Mouse (Mus musculus) liver, embryonic 13.5 days (tissue): ENCODE data around the gene Cetn3. TPM values are rescaled to one million over a fixed set of nuclear protein-coding genes. Genes with fewer than 3 reads are reported as not detected.

Source experiments
- ATAC-seq: fragments of 200-750 bp; cut with Nextera tagmentation; 2 replicates; pipeline ENCODE4 v1.8.0; 2017; ENCODE audit warnings: low read depth, mild to moderate bottlenecking, moderate number of reproducible peaks, moderate library complexity
- DNase-seq: peaks from one replicate; pipeline ENCODE4 v3.0.0; 2022
- H3K27ac ChIP-seq: fragments of 300-500 bp; sonication (generic); 2 replicates; pipeline ENCODE4 v1.5.1; 2015; ENCODE audit warnings: moderate library complexity, mild to moderate bottlenecking, inconsistent platforms
- H3K27me3 ChIP-seq: fragments of 300-500 bp; sonication (generic); 2 replicates; pipeline ENCODE4 v1.6.1; 2015; ENCODE audit warnings: mild to moderate bottlenecking, inconsistent platforms
- H3K36me3 ChIP-seq: fragments of 300-500 bp; sonication (generic); 2 replicates; pipeline ENCODE4 v1.6.1; 2015; ENCODE audit warnings: mild to moderate bottlenecking, inconsistent platforms
- H3K4me1 ChIP-seq: fragments of 300-500 bp; sonication (generic); replicated peaks from 2 replicates; pipeline ENCODE4 v1.6.1; 2015; ENCODE audit warnings: inconsistent platforms
- H3K4me2 ChIP-seq: fragments of 300-500 bp; sonication (generic); 2 replicates; pipeline ENCODE4 v1.6.1; 2015; ENCODE audit warnings: inconsistent platforms, mild to moderate bottlenecking, moderate library complexity
- H3K4me3 ChIP-seq: fragments of 300-500 bp; sonication (generic); replicated peaks from 2 replicates; pipeline ENCODE4 v1.5.1; 2015; ENCODE audit warnings: mild to moderate bottlenecking, inconsistent platforms
- H3K9ac ChIP-seq: fragments of 300-500 bp; sonication (generic); 2 replicates; pipeline ENCODE4 v1.6.1; 2015; ENCODE audit warnings: mild to moderate bottlenecking, inconsistent platforms
- H3K9me3 ChIP-seq: fragments of 300-500 bp; sonication (generic); replicated peaks from 2 replicates; pipeline ENCODE4 v1.6.1; 2016; ENCODE audit warnings: inconsistent platforms
- WGBS: fragments of 180-500 bp; shearing (Covaris S2); methylation state at CpG from one replicate; pipeline ENCODE4 v1.1.7; 2015; ENCODE audit not compliant: insufficient replicate concordance; 5-methylcytosine and 5-hydroxymethylcytosine counted together
- polyA plus RNA-seq: library from polyadenylated mRNA; unstranded; fragments of >200 nt; fragmentation: Nextera tagmentation; extraction: Ambion mirVana; gene quantifications from 2 replicates; pipeline ENCODE4 v1.2.1, GENCODE M21; 2015

The Cetn3 gene
- polyA plus RNA-seq, 1 experiment from 2014 or later: 137 TPM

- H3K4me2 ChIP-seq: no peak overlapping the region
- H3K4me1 ChIP-seq: no peaks in the 10 kb centered on the region
- WGBS: 51% methylated on average over 11 of the region's 11 CpGs
- H3K9me3 ChIP-seq: no peaks in the 10 kb centered on the region
- no peaks in the 10 kb centered on the region for H3K27me3 ChIP-seq
- no peak for ATAC-seq
- no peak for DNase-seq
- no peaks in the 10 kb centered on the region for H3K36me3 ChIP-seq
- H3K9ac ChIP-seq: no peak overlapping the region
- H3K27ac ChIP-seq: no peak overlapping the region
- H3K4me3 ChIP-seq: no peak overlapping the region
These were observed 41.9 kb downstream of the Cetn3 start for GRCm38 (mm10) chr13:81824576-81825330.

GRCm38 (mm10) chr13:81828486-81828885 is 45.6 kb downstream of the Cetn3 start:
- WGBS: 72% methylated on average over 6 of the region's 6 CpGs

GRCm38 (mm10) chr13:81831838-81832237 is 49.0 kb downstream of the Cetn3 start:
- ATAC-seq (no peak), DNase-seq (no peak)
- Histone ChIP-seq H3K27ac (no peak overlapping the region), H3K27me3 (no peaks in the 10 kb centered on the region), H3K9ac (no peak overlapping the region), H3K4me1 (no peaks in the 10 kb centered on the region), H3K4me3 (no peak overlapping the region), H3K4me2 (no peak overlapping the region), H3K36me3 (no peaks in the 10 kb centered on the region), H3K9me3 (no peaks in the 10 kb centered on the region)
- 67% methylated on average over 7 of the region's 7 CpGs for WGBS

More at GRCm38 (mm10) chr13:81828486-81828885, 45.6 kb downstream of the Cetn3 start:
- no peak for DNase-seq
- no peaks in the 10 kb centered on the region for H3K4me1 ChIP-seq
- no peak for ATAC-seq
- H3K9me3 ChIP-seq: no peaks in the 10 kb centered on the region
- H3K9ac ChIP-seq: no peak overlapping the region
- no peaks in the 10 kb centered on the region for H3K36me3 ChIP-seq
- no peak overlapping the region for H3K4me2 ChIP-seq
- no peak overlapping the region for H3K27ac ChIP-seq
- no peaks in the 10 kb centered on the region for H3K27me3 ChIP-seq
- H3K4me3 ChIP-seq: no peak overlapping the region

DNA sequence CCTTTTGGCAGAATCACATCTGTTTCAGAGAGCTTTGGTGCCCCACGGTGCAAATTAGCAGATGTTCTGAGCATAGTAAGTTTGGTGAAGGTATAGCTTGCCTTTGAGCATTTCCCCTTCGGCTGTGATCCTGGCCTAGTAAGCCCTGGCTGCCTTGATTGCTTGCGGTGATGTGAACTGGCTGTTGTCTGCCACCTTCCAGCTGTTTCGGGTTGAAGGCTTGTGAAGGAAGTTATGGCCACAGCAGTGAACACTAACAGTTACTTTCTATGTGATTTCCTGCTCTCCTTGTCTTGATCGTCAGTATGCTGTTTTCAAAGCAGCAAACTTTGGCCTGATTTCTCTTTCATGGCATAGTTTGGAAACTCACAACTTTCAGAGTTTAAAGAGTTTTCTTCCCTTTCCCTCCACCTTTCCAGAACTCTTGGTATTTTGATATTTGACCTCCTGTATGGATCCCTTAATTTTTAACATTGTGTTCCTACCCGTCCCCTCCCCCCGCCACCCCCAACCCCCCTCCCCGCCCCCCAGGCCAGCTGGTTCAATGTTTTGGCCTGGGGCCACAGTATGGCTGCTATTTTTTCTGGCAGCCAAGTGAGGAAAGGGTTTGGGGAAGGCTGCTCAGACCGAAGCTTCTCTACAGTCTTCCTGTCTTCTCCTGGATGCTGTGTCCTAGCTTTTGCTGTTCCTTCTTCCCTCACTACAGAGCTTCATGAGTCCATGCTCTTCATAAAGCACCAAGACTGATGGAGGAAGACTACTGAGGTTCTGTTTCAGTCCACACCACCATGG is 53.7 kb downstream of the Cetn3 start:
- Histone ChIP-seq H3K27ac (no peak overlapping the region), H3K4me2 (no peak overlapping the region), H3K9me3 (no peaks in the 10 kb centered on the region), H3K36me3 (no peaks in the 10 kb centered on the region), H3K9ac (no peak overlapping the region), H3K27me3 (no peaks in the 10 kb centered on the region), H3K4me3 (no peak overlapping the region), H3K4me1 (no peaks in the 10 kb centered on the region)
- DNase-seq (no peak), ATAC-seq (no peak)
- WGBS: 59% methylated on average over 9 of the region's 9 CpGs

DNA sequence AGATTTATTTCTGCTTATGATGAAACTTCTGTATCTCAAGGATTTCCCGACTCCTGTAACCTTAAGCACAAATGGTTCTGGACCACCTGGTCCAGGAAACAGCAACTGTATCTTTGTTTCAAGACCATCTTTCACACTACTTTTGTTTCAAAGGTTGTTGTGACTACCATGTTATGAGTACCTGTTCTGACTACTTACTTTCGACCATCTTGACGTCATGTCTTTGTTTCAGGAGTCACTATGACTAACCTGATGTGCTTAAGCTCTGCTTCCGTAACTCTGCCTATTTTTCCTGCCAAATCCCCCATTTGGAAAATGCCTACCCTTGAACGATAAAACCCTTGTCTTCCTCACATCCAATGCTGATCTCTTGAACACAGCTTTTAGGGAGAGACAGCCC is 55.1 kb downstream of the Cetn3 start:
- H3K27ac ChIP-seq: no peak overlapping the region
- no peaks in the 10 kb centered on the region for H3K27me3 ChIP-seq
- 64% methylated on average over 5 of the region's 5 CpGs for WGBS
- no peaks in the 10 kb centered on the region for H3K9me3 ChIP-seq
- H3K4me3 ChIP-seq: no peak overlapping the region
- ATAC-seq: no peak
- H3K4me1 ChIP-seq: no peaks in the 10 kb centered on the region
- no peak overlapping the region for H3K9ac ChIP-seq
- no peak overlapping the region for H3K4me2 ChIP-seq
- H3K36me3 ChIP-seq: no peaks in the 10 kb centered on the region
- DNase-seq: no peak

GRCm38 (mm10) chr13:81838948-81839347 is 56.1 kb downstream of the Cetn3 start:
- H3K4me2 ChIP-seq: no peak overlapping the region
- ATAC-seq (no peak), DNase-seq (no peak)
- no peak overlapping the region for H3K27ac ChIP-seq
- H3K27me3 ChIP-seq: no peaks in the 10 kb centered on the region
- no peaks in the 10 kb centered on the region for H3K9me3 ChIP-seq
- H3K36me3 ChIP-seq: no peaks in the 10 kb centered on the region
- H3K4me1 ChIP-seq: no peaks in the 10 kb centered on the region
- no peak overlapping the region for H3K9ac ChIP-seq
- no peak overlapping the region for H3K4me3 ChIP-seq

GRCm38 (mm10) chr13:81840246-81840645 is 57.4 kb downstream of the Cetn3 start:
- Histone ChIP-seq H3K27ac (no peak overlapping the region), H3K27me3 (no peaks in the 10 kb centered on the region), H3K4me1 (no peaks in the 10 kb centered on the region), H3K4me2 (no peak overlapping the region), H3K9ac (no peak overlapping the region), H3K9me3 (no peaks in the 10 kb centered on the region), H3K4me3 (no peak overlapping the region), H3K36me3 (no peaks in the 10 kb centered on the region)
- DNase-seq (no peak), ATAC-seq (no peak)
- WGBS: 64% methylated on average over 5 of the region's 5 CpGs

DNA sequence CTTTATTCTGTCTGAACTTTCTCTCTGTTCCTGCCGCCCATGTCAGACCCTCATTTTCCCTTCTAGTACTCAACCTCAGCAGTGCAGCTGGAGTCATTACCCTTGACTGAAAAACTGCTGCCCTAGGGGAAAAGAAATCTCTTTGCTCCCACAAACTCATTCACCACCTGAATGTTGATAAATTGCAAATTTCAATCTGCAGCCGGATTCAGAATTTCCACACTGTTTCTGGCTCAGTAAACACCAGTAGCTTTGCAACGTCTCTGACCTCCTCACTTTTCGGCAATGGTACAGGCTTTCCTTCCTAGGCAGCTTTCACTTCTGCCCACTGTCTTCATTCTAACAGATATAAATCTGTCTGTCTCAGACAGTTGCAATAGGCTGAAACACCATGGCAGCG is 57.8 kb downstream of the Cetn3 start:
- Histone ChIP-seq H3K4me2 (no peak overlapping the region), H3K36me3 (no peaks in the 10 kb centered on the region), H3K4me3 (no peak overlapping the region), H3K9ac (no peak overlapping the region), H3K9me3 (no peaks in the 10 kb centered on the region), H3K27ac (no peak overlapping the region), H3K27me3 (no peaks in the 10 kb centered on the region), H3K4me1 (no peaks in the 10 kb centered on the region)
- DNase-seq: no peak
- WGBS: 71% methylated on average over 5 of the region's 5 CpGs
- ATAC-seq: no peak

GRCm38 (mm10) chr13:81842278-81842677 is 59.4 kb downstream of the Cetn3 start:
- no peak for ATAC-seq
- no peaks in the 10 kb centered on the region for H3K9me3 ChIP-seq
- no peak overlapping the region for H3K9ac ChIP-seq
- H3K4me1 ChIP-seq: no peaks in the 10 kb centered on the region
- no peaks in the 10 kb centered on the region for H3K36me3 ChIP-seq
- 55% methylated on average over 6 of the region's 6 CpGs for WGBS
- H3K4me2 ChIP-seq: no peak overlapping the region
- no peak overlapping the region for H3K27ac ChIP-seq
- DNase-seq: no peak
- H3K27me3 ChIP-seq: no peaks in the 10 kb centered on the region
- H3K4me3 ChIP-seq: no peak overlapping the region

Other genes with a start within 250 kb of the Cetn3 start
- 0.13 and 0.16 TPM in 2 replicates for gene Adgrv1, start 149.9 kb upstream of the Cetn3 start, polyA plus RNA-seq
- 14.5 and 21.0 TPM in 2 replicates for gene Lysmd3, start 125.4 kb upstream of the Cetn3 start, polyA plus RNA-seq
- 13.6 and 14.6 TPM in 2 replicates for gene Polr3g, start 72.1 kb upstream of the Cetn3 start, polyA plus RNA-seq
- 3.3 and 3.6 TPM in 2 replicates for gene Mblac2, start 71.7 kb upstream of the Cetn3 start, polyA plus RNA-seq